Mouse (Mus musculus) kidney, postnatal 4 days (tissue): ENCODE measurements around the gene Epn3.

Source experiments
- DNase-seq, 2 experiments: peaks; one replicate each; pipeline ENCODE4 v3.0.0; 2021; ENCODE audit warnings: mixed read lengths in 2 of 2

The Epn3 gene

DNA sequence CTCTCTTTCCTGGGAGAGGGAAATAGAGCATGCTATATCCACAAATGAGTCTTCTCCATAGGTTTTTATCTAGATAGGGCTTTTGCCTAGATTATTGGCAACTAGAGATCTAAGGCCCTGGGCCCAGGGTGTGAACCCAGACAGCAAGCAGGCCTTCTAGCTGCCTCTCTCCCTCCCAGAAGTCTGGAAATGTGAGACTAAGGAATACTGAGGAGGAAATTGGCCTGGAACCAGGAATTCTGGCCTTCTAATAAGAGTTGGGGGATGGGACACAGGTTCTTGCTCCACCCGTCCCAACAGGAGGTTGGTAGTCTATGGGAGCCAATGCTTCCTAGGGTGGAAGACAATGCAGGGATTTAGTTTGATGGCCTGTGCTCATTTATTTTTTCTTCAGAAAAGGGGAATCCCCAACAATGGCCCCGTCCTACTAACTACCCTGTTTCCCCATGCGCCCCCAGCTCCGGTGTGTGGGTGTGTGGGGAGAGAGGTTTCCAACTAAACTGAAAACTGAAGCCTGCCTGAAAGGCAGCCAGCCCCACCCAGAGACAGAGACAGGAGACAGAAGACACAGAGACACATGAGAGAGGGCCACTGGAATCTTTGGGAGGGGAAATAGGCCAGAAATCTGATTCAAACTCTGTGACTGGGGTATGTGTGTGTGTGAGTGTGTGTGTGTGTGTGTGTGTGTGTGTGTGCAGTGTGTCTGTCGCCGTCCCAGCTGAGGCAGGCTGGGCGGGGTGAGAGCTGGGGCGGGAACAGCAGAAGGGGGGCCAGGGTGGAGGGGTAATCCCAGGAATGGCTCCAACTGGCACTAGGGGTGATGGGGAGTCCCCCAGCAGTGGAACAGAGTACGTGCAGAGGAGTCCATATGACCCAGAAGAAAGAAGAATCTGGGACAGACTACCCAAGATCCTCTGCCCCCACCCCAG lies 30.4 kb downstream of the Epn3 start:
- peak; percentile 44 to 53 for DNase-seq

GRCm38 (mm10) chr11:94468582-94469064 lies 31.2 kb downstream of the Epn3 start:
- DNase-seq, result peak in 1 of 2 experiments; percentile 54

GRCm38 (mm10) chr11:94466333-94466855 lies 33.4 kb downstream of the Epn3 start:
- no peak for DNase-seq

- DNase-seq, result no peak
These were observed 35.6 kb downstream of the Epn3 start for GRCm38 (mm10) chr11:94464170-94464569.

- DNase-seq, result peak; percentile 39 to 55
These were observed 37.9 kb downstream of the Epn3 start for GRCm38 (mm10) chr11:94461856-94462255.

DNA sequence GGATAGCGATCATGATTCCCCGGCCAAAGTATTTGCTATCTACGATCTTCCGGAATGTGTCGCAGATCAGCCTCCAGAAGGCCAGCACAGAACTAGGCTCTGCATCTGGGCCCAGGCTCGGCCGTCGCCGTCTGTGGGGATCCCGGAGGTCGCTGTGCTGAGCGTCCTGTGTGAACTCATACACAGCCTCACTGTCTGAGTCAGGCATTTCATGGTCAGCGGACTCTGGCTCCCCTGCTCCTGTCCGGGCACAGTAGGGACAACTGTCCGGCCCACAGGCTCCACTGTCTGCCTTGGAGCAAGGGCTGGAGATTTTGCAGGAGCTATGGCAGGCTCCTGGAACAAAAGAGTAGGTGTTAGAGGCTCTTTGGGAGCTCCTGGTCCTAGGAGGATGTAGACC lies 42.8 kb downstream of the Epn3 start:
- DNase-seq, result no peak

GRCm38 (mm10) chr11:94456347-94456746 lies 43.4 kb downstream of the Epn3 start:
- DNase-seq, result no peak

DNA sequence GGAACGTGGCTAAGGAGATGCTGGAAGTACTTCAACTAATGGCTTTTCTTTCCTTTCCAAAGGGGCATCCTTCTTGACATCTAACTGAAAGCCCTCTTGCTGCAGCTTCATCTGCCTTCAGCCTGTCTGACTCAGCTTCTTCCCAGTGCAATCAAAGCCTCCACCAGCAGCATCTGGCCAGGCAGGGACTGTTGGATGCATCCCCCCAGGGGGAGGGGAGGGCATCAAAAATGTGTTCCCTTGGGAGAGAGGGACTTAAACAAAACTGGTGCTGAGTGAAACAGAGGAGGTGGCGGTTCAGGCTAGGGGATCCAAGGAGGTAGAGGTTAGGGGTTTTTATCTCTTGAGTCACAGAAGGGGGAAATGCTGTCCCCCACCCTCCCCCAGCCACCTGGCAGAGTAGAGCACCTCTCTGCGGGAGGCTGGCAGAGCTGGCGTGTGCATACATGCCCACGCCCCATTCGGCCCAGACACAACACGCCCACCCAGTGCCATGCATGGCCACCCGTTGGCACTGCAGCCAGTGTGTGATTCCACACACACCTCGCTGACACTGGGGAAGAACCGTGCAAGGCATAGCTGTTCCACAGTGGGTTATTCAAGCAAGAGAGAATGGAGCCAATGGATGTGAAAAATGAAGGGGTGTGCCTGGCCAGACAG lies 44.5 kb downstream of the Epn3 start:
- no peak for DNase-seq

GRCm38 (mm10) chr11:94454756-94455155 lies 45.0 kb downstream of the Epn3 start:
- no peak for DNase-seq

DNA sequence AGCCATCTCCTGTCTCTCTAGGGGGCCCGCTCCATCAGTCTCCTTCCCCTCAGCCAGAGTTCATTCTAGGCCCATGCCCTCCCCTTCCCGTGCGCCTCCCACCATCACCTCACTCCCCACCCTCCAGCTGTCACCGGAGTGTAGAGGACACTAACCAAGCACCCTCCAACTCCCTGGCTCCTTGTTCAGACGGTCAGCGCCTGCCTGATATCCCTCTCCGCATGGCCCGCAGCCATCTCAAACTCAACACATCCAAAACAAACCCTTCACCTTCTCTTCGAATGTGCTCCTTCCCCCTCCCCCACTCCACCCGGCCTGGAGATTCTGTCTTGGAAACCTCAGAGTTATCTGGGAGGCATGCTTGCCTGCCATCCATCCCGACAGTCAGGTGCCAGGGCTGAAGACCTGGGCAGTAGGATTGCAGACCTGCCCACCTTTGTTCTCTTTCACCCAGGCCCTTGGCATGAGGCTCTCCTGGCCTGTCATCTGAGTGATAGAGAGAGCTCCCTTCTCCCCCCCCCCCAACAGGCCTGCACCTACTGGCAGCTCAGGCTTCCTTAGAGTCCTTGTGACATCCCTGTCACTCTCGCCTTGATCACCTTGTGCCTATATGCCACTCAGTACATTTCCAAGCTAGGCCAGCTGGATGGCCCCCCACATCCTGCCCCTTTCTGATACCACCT lies 48.5 kb downstream of the Epn3 start:
- DNase-seq, result peak in 1 of 2 experiments; percentile 21

DNA sequence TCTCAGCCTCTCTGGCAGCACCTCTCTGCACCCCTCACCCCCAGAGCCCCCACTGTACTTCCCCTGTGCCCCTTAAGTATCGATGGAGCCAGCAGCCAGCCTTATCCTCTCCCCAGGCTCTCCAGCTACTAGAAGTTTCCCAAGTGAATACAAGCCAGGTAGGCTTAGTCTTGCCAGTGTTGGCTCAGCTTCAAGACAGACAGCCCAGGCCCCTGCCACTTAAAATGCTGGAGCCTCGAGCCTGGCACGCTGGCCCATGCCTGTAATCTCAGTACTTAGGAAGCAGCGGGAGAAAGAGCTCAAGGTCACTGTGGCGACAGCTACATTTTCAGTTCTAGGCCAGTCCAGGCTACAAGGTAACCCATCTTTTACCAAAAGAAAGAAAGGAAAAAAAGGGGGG lies 49.9 kb downstream of the Epn3 start:
- peak in 1 of 2 experiments; percentile 1 for DNase-seq

DNA sequence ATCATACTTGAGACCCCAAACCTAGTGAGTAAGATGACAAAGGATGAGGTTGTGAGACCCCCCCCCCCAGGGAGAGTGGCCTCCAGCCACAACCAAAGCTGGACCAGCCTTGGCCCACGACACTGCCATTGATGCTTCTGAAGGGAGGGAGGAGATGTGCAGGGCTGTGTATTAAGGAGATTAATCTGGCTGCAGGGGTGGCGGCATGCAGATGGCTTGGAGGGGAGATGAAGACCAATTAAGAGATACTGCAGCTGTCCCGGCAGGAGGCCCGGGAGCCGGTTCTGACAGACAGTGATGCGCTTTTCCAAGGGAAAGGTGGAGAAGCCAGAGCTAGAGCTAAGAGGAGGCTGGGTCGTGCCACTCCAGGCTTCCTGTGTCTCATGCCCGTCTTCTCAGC lies 50.5 kb downstream of the Epn3 start:
- DNase-seq, result peak in 1 of 2 experiments; percentile 6

DNA sequence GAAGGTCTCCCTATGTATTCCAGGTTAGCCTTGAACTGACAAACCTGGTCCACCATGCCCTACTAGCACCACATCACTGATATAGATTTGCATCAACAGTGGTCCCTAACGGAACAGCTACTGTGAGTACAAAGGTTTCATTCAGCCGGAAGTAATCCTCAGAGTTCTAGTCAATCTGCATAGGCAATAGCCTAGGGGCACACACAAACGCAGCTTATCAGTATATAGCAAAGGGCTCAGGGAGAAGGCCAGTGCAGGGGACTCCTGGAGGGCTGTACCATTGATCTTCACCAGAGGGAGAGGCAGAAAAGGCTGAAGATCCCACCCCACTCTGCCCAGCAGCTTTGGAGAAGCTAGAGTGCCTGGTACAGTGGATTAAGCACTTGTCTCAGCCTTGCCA lies 52.8 kb downstream of the Epn3 start:
- DNase-seq, result no peak

- DNase-seq, result peak; percentile 32 to 60
These were observed 54.5 kb downstream of the Epn3 start for GRCm38 (mm10) chr11:94445300-94445699.

DNA sequence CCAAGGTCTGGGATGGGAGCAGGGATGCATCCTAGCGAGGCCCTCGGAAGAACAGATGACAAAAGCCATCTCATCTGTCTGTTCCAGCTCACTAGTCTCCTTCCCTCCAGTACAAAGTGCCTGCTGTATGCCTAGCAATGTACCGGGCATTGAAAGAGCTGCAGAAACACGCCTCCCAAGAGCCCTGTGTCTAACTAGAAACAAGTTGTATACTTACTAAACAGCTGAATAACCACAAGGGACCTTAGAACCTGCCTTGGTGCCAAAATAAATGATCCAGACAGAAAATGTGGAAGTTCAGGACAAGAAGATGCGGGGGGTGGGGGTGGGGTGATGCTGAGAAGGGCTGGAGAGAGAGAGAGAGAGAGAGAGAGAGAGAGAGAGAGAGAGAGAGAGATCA lies 54.9 kb downstream of the Epn3 start:
- DNase-seq, result peak in 1 of 2 experiments; percentile 16

GRCm38 (mm10) chr11:94441752-94442151 lies 58.0 kb downstream of the Epn3 start:
- no peak for DNase-seq

GRCm38 (mm10) chr11:94441122-94441521 lies 58.7 kb downstream of the Epn3 start:
- DNase-seq, result no peak

DNA sequence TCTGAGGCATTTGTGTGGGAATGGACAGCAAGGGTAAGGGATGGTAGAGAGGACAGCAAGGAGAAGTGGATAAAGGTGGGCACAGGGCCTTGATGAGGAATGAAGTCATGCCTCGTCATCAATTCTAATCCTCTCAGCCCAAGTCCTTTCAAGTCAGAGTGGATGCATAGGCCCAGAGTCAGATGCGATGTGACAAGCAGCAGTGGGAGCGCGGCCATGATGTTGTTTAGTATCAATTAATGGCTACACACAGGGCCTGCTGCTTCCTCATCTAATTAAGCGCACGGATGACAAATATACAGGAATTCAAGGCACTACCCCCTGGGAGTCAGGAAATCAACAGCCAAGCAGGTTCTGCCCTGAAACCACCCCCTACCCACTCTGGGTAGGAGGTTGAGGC lies 59.4 kb downstream of the Epn3 start:
- DNase-seq, result no peak
